Mouse (Mus musculus): ENCODE data around the gene Tmem104. TPM values are rescaled to one million over a fixed set of nuclear protein-coding genes. Genes with fewer than 3 reads are reported as not detected.
A peak's percentile ranks its signal among the peaks of the same experiment; 100 is the strongest.

Tmem104 gene
- polyA plus RNA-seq, 1 experiment, result 15.5 TPM

GRCm38 (mm10) chr11:115172825-115173287 is 14.4 kb upstream of the Tmem104 start:
- peak overlapping the region; percentile 8 for H3K4me2 ChIP-seq (ENCODE audit: low read depth)
- no peaks in the 10 kb centered on the region for H3K79me2 ChIP-seq (ENCODE audit: control insufficient read depth, insufficient read depth)
- H3K4me3 ChIP-seq, result no peak overlapping the region
- no peaks in the 10 kb centered on the region for H3K36me3 ChIP-seq (ENCODE audit: control insufficient read depth, insufficient read depth)
- H3ac ChIP-seq (ENCODE audit: control insufficient read depth, insufficient read length), result no peak overlapping the region
- TF ChIP-seq POLR2AphosphoS2 (IDR thresholded peaks at IDR 0.05; ENCODE audit: insufficient read length, low read depth) (no peak), TCF12 (IDR thresholded peaks at IDR 0.05; ENCODE audit: insufficient read depth, poor library complexity, severe bottlenecking) (no peak), REST (IDR thresholded peaks at IDR 0.05; ENCODE audit: insufficient read depth, insufficient read length) (no peak), SRF (IDR thresholded peaks at IDR 0.05; ENCODE audit: control insufficient read depth, insufficient read length, low read depth) (no peak), USF1 (IDR thresholded peaks at IDR 0.05; ENCODE audit: low read depth) (no peak), MAX (IDR thresholded peaks at IDR 0.05; ENCODE audit: low read depth) (no peak), TCF3 (IDR thresholded peaks at IDR 0.05; ENCODE audit: insufficient read length, low read depth) (no peak), MYOD1 (IDR thresholded peaks at IDR 0.05; ENCODE audit: control insufficient read depth in 1 of 3, insufficient read length in 2 of 3, low read depth in 2 of 3) (no peak), E2F4 (IDR thresholded peaks at IDR 0.05; ENCODE audit: insufficient read depth) (no peak), CEBPB (IDR thresholded peaks at IDR 0.05; ENCODE audit: insufficient read depth, poor library complexity, severe bottlenecking) (no peak), MYOG (IDR thresholded peaks at IDR 0.05; ENCODE audit: control insufficient read depth in 1 of 3, insufficient read depth in 1 of 3, insufficient read length in 2 of 3, low read depth in 2 of 3) (no peak), POLR2A (IDR thresholded peaks at IDR 0.05; ENCODE audit: insufficient read length, low read depth) (no peak)
- H3K27me3 ChIP-seq (ENCODE audit: control insufficient read depth, insufficient read depth, insufficient read length), result no peaks in the 10 kb centered on the region

- Histone ChIP-seq H3K4me2 (ENCODE audit: low read depth) (no peak overlapping the region), H3K4me3 (no peak overlapping the region)
- TF ChIP-seq REST (IDR thresholded peaks at IDR 0.05; ENCODE audit: insufficient read depth, insufficient read length) (no peak), POLR2AphosphoS2 (IDR thresholded peaks at IDR 0.05; ENCODE audit: insufficient read length, low read depth) (no peak), TCF3 (IDR thresholded peaks at IDR 0.05; ENCODE audit: insufficient read length, low read depth) (no peak), MYOD1 (IDR thresholded peaks at IDR 0.05; ENCODE audit: control insufficient read depth in 1 of 3, insufficient read length in 2 of 3, low read depth in 2 of 3) (no peak), MYOG (IDR thresholded peaks at IDR 0.05; ENCODE audit: control insufficient read depth in 1 of 3, insufficient read depth in 1 of 3, insufficient read length in 2 of 3, low read depth in 2 of 3) (no peak), POLR2A (IDR thresholded peaks at IDR 0.05; ENCODE audit: insufficient read length, low read depth) (no peak), CEBPB (IDR thresholded peaks at IDR 0.05; ENCODE audit: insufficient read depth, poor library complexity, severe bottlenecking) (no peak), MAX (IDR thresholded peaks at IDR 0.05; ENCODE audit: low read depth) (no peak), E2F4 (IDR thresholded peaks at IDR 0.05; ENCODE audit: insufficient read depth) (no peak), TCF12 (IDR thresholded peaks at IDR 0.05; ENCODE audit: insufficient read depth, poor library complexity, severe bottlenecking) (no peak), SRF (IDR thresholded peaks at IDR 0.05; ENCODE audit: control insufficient read depth, insufficient read length, low read depth) (no peak), USF1 (IDR thresholded peaks at IDR 0.05; ENCODE audit: low read depth) (no peak)
Observed at GRCm38 (mm10) chr11:115173549-115174339, 13.5 kb upstream of the Tmem104 start.

GRCm38 (mm10) chr11:115176399-115177190 is 10.7 kb upstream of the Tmem104 start:
- Histone ChIP-seq H3K4me2 (ENCODE audit: low read depth) (no peak overlapping the region), H3K4me3 (no peak overlapping the region)

More at GRCm38 (mm10) chr11:115173549-115174339, 13.5 kb upstream of the Tmem104 start:
- H3ac ChIP-seq (ENCODE audit: control insufficient read depth, insufficient read length), result no peak overlapping the region
- no peaks in the 10 kb centered on the region for H3K36me3 ChIP-seq (ENCODE audit: control insufficient read depth, insufficient read depth)
- H3K79me2 ChIP-seq (ENCODE audit: control insufficient read depth, insufficient read depth), result no peaks in the 10 kb centered on the region
- no peaks in the 10 kb centered on the region for H3K27me3 ChIP-seq (ENCODE audit: control insufficient read depth, insufficient read depth, insufficient read length)

More at GRCm38 (mm10) chr11:115176399-115177190, 10.7 kb upstream of the Tmem104 start:
- Histone ChIP-seq H3K27me3 (ENCODE audit: control insufficient read depth, insufficient read depth, insufficient read length) (no peaks in the 10 kb centered on the region), H3K79me2 (ENCODE audit: control insufficient read depth, insufficient read depth) (no peaks in the 10 kb centered on the region), H3ac (ENCODE audit: control insufficient read depth, insufficient read length) (no peak overlapping the region), H3K36me3 (ENCODE audit: control insufficient read depth, insufficient read depth) (no peaks in the 10 kb centered on the region)
- TF ChIP-seq POLR2AphosphoS2 (IDR thresholded peaks at IDR 0.05; ENCODE audit: insufficient read length, low read depth) (no peak), SRF (IDR thresholded peaks at IDR 0.05; ENCODE audit: control insufficient read depth, insufficient read length, low read depth) (no peak), REST (IDR thresholded peaks at IDR 0.05; ENCODE audit: insufficient read depth, insufficient read length) (no peak), CEBPB (IDR thresholded peaks at IDR 0.05; ENCODE audit: insufficient read depth, poor library complexity, severe bottlenecking) (no peak), POLR2A (IDR thresholded peaks at IDR 0.05; ENCODE audit: insufficient read length, low read depth) (no peak), USF1 (IDR thresholded peaks at IDR 0.05; ENCODE audit: low read depth) (no peak), MAX (IDR thresholded peaks at IDR 0.05; ENCODE audit: low read depth) (no peak), MYOD1 (IDR thresholded peaks at IDR 0.05; ENCODE audit: control insufficient read depth in 1 of 3, insufficient read length in 2 of 3, low read depth in 2 of 3) (no peak), E2F4 (IDR thresholded peaks at IDR 0.05; ENCODE audit: insufficient read depth) (no peak), MYOG (IDR thresholded peaks at IDR 0.05; ENCODE audit: control insufficient read depth in 1 of 3, insufficient read depth in 1 of 3, insufficient read length in 2 of 3, low read depth in 2 of 3) (no peak), TCF3 (IDR thresholded peaks at IDR 0.05; ENCODE audit: insufficient read length, low read depth) (no peak), TCF12 (IDR thresholded peaks at IDR 0.05; ENCODE audit: insufficient read depth, poor library complexity, severe bottlenecking) (no peak)

Measured in myocyte (in vitro differentiated cells).